ENCODE assay signal across 7 mouse cellular contexts in the genomic region with DNA sequence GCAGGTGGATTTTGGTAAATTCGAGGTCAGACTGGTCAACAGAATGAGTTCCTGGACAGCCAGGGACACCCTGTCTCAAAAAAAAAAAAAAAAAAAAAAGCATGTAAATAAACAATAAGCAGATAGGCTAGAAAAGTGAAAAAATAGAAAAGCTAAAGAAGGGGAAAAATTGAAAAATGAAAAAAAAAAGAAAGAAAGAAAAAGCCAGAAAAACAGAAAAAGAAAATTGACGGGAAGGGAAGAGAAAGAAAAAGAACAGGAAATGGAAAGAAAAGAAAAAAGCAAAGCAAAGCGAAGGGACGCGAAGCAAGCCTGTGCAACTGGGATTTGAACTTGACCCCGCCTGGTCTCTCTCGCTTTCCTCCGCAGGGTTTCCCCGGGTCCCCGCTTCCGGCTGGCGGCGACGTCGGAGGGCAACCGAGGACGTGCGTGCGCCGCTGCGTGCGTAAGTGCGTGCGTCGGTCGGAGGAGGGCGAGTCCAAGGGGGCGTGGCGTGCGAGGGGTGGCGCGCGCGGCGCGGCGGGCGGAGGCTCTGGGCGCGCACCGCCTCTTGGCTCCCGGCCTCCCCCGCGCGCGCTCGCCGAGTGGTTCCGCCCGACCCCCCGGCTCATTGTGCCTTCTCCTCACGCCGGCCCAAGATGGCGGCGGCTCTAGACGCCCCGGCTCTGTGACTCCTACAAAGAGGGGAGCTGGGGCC. TPM values are rescaled to one million over a fixed set of nuclear protein-coding genes. Genes with fewer than 3 reads are reported as not detected.
DNase-seq lines count a peak whose midpoint lies in the region; ATAC-seq and TF ChIP-seq lines count a peak whose summit lies in the region.

A gene (plus strand): TSS at position 613 of the 697 bp plus-strand sequence.

- peak; percentile 99 for DNase-seq in adrenal gland, postnatal 25 days
- DNase-seq in heart, adult 18-20 months, result peak; percentile 97 to 99
- peak; percentile 98 for DNase-seq in kidney, adult 2 months
- peak; percentile 94 to 99 for DNase-seq in spleen, adult 2 months (ENCODE audit: low read depth in 1 of 2, low spot score in 2 of 2)

- H3K27ac ChIP-seq in embryonic facial prominence, embryonic 12.5 days, result peak within 1 kb of the TSS; percentile 86
- H3K27ac ChIP-seq in kidney, adult 2 months (ENCODE audit: insufficient read depth, low read depth, low read length), result peak within 1 kb of the TSS; percentile 40
- peak within 1 kb of the TSS; percentile 83 for H3K27ac ChIP-seq in limb, embryonic 12.5 days
- H3K27ac ChIP-seq in midbrain, embryonic 15.5 days, result peak within 1 kb of the TSS; percentile 90
- H3K27ac ChIP-seq in spleen, adult 2 months (ENCODE audit: insufficient read depth, low read length), result peak within 1 kb of the TSS; percentile 62

- peaks cover 37% of the 10 kb centered on the region for H3K4me1 ChIP-seq in embryonic facial prominence, embryonic 12.5 days
- peaks cover 39% of the 10 kb centered on the region for H3K4me1 ChIP-seq in kidney, adult 2 months (ENCODE audit: control insufficient read depth, insufficient read depth, low read length)
- H3K4me1 ChIP-seq in limb, embryonic 12.5 days (replicated peaks), result peaks cover 36% of the 10 kb centered on the region
- peaks cover 27% of the 10 kb centered on the region for H3K4me1 ChIP-seq in midbrain, embryonic 15.5 days
- peaks cover 28% of the 10 kb centered on the region; the same call in 1 of the 2 replicates for H3K4me1 ChIP-seq in spleen, adult 2 months (ENCODE audit: control insufficient read depth, insufficient read depth, insufficient read length)

- no peaks in the 10 kb centered on the region for H3K27me3 ChIP-seq in embryonic facial prominence, embryonic 12.5 days
- H3K27me3 ChIP-seq in kidney, adult 2 months (replicated peaks; ENCODE audit: control insufficient read depth, insufficient read depth, low read length), result no peaks in the 10 kb centered on the region
- H3K27me3 ChIP-seq in limb, embryonic 12.5 days, result no peaks in the 10 kb centered on the region
- no peaks in the 10 kb centered on the region; the same call in 1 of the 2 replicates for H3K27me3 ChIP-seq in midbrain, embryonic 15.5 days (replicated peaks)
- H3K27me3 ChIP-seq in spleen, adult 2 months (ENCODE audit: control insufficient read depth, insufficient read depth, low read length), result no peaks in the 10 kb centered on the region

- no peaks in the 10 kb centered on the region for H3K9me3 ChIP-seq in embryonic facial prominence, embryonic 12.5 days
- H3K9me3 ChIP-seq in limb, embryonic 12.5 days, result no peaks in the 10 kb centered on the region
- H3K9me3 ChIP-seq in midbrain, embryonic 15.5 days, result no peaks in the 10 kb centered on the region

- peak within 1 kb of the TSS; percentile 98 for H3K4me3 ChIP-seq in embryonic facial prominence, embryonic 12.5 days
- peak within 1 kb of the TSS; percentile 84 for H3K4me3 ChIP-seq in kidney, adult 2 months (ENCODE audit: insufficient read depth, low read depth, low read length)
- peak within 1 kb of the TSS; percentile 99 for H3K4me3 ChIP-seq in limb, embryonic 12.5 days (replicated peaks)
- H3K4me3 ChIP-seq in midbrain, embryonic 15.5 days, result peak within 1 kb of the TSS; percentile 89
- H3K4me3 ChIP-seq in spleen, adult 2 months (ENCODE audit: extremely low read depth, insufficient read depth, insufficient read length), result peak within 1 kb of the TSS; percentile 87

- no peaks in the 10 kb centered on the region for H3K36me3 ChIP-seq in embryonic facial prominence, embryonic 12.5 days
- no peaks in the 10 kb centered on the region for H3K36me3 ChIP-seq in kidney, adult 2 months (ENCODE audit: control insufficient read depth, insufficient read depth, low read length)
- no peaks in the 10 kb centered on the region for H3K36me3 ChIP-seq in limb, embryonic 12.5 days
- no peaks in the 10 kb centered on the region for H3K36me3 ChIP-seq in midbrain, embryonic 15.5 days (replicated peaks)
- no peaks in the 10 kb centered on the region for H3K36me3 ChIP-seq in spleen, adult 2 months (ENCODE audit: control insufficient read depth, insufficient read depth, low read length)

- TF ChIP-seq CTCF in kidney, adult 2 months (conservative IDR thresholded peaks at IDR 0.05; ENCODE audit: insufficient read depth, insufficient read length, low read depth, low read length), result no peak
- TF ChIP-seq CTCF in spleen, adult 2 months (IDR thresholded peaks at IDR 0.05; ENCODE audit: extremely low read depth, insufficient read depth, insufficient read length, insufficient replicate concordance), result no peak

- 2% methylated on average over 39 of the region's 57 CpGs for WGBS in embryonic facial prominence, embryonic 12.5 days
- WGBS in kidney, adult 2 months, result 1% methylated on average over 57 of the region's 57 CpGs
- WGBS in limb, embryonic 12.5 days, result 2% methylated on average over 37 of the region's 57 CpGs
- 1% methylated on average over 53 of the region's 57 CpGs for WGBS in midbrain, embryonic 15.5 days
- under 1% methylated on average over 57 of the region's 57 CpGs for WGBS in spleen, adult 2 months

- ATAC-seq in embryonic facial prominence, embryonic 12.5 days (ENCODE audit: insufficient number of reproducible peaks, insufficient read depth, low FRiP score, low TSS enrichment), result peak; percentile 86
- peak; percentile 85 for ATAC-seq in limb, embryonic 12.5 days (ENCODE audit: insufficient number of reproducible peaks, insufficient read depth, low FRiP score, low TSS enrichment, low read depth)
- ATAC-seq in midbrain, embryonic 15.5 days (replicated peaks), result peak; percentile 91

- peak within 1 kb of the TSS; percentile 98 for H3K4me2 ChIP-seq in embryonic facial prominence, embryonic 12.5 days (replicated peaks)
- H3K4me2 ChIP-seq in limb, embryonic 12.5 days, result peak within 1 kb of the TSS; percentile 97
- peak within 1 kb of the TSS; percentile 89 for H3K4me2 ChIP-seq in midbrain, embryonic 15.5 days

- peak within 1 kb of the TSS; percentile 96 for H3K9ac ChIP-seq in embryonic facial prominence, embryonic 12.5 days
- peak within 1 kb of the TSS; percentile 95 for H3K9ac ChIP-seq in limb, embryonic 12.5 days (replicated peaks)
- peak within 1 kb of the TSS; percentile 91 for H3K9ac ChIP-seq in midbrain, embryonic 15.5 days

- TF ChIP-seq POLR2A in kidney, adult 2 months (IDR thresholded peaks at IDR 0.05; ENCODE audit: low read depth, low read length), result no peak
- peak; percentile 32 for TF ChIP-seq POLR2A in spleen, adult 2 months (IDR thresholded peaks at IDR 0.05; ENCODE audit: low read depth, low read length)

RNA-seq across cellular contexts. Expression of the gene that starts here (rescaled TPM):
- 97.3 and 102 TPM in 2 replicates for total RNA-seq in adrenal gland, postnatal 25 days (2021)
- 23.5 and 26.1 TPM in 2 replicates for polyA plus RNA-seq in embryonic facial prominence, embryonic 12.5 days (2016; fragmentation: Nextera tagmentation; extraction: Ambion mirVana)
- total RNA-seq in heart, adult 18-20 months (2021), result 10 to 100 TPM; 11.7 to 14.3 TPM
- 18.4 and 19.5 TPM in 2 replicates for polyA plus RNA-seq in kidney, adult 2 months (2012; rRNA removed)
- polyA plus RNA-seq in limb, embryonic 12.5 days (2016; fragmentation: Nextera tagmentation; extraction: Ambion mirVana), result 21.8 and 22.8 TPM in 2 replicates
- 21.0 and 25.9 TPM in 2 replicates for polyA plus RNA-seq in midbrain, embryonic 15.5 days (2015; fragmentation: Nextera tagmentation; extraction: Ambion mirVana)
- polyA plus RNA-seq in spleen, adult 2 months (2012; rRNA removed), result 46.2 and 56.2 TPM in 2 replicates

Comparison
In these comparisons a context has a peak if more than half of its experiments do, and no peak if none do; other contexts are left out.
1. Peak in every context shown above with its lines: DNase-seq, ATAC-seq, H3K4me3 ChIP-seq and H3K27ac ChIP-seq.
2. H3K27ac ChIP-seq: peak in every context shown above with its lines; median percentile 90 in midbrain, embryonic 15.5 days; 86 in embryonic facial prominence, embryonic 12.5 days; 83 in limb, embryonic 12.5 days; 62 in spleen, adult 2 months; 40 in kidney, adult 2 months.